8 mouse cellular contexts compared by ENCODE assay signal in genomic region chr11:78956260-78956659, GRCm38 (mm10). TPM values are rescaled to one million over a fixed set of nuclear protein-coding genes. Genes with fewer than 3 reads are reported as not detected.
DNase-seq lines count a peak whose midpoint lies in the region; ATAC-seq and TF ChIP-seq lines count a peak whose summit lies in the region.

No protein-coding gene starts in this region.

- H3K27me3 ChIP-seq in kidney, adult 2 months (replicated peaks; ENCODE audit: control insufficient read depth, insufficient read depth, low read length): no peaks in the 10 kb centered on the region
- peaks cover 34% of the 10 kb centered on the region for H3K27me3 ChIP-seq in kidney, embryonic 15.5 days
- no peaks in the 10 kb centered on the region for H3K27me3 ChIP-seq in limb, embryonic 11.5 days (ENCODE audit: control insufficient read depth, insufficient read depth, low read length)

- H3K4me2 ChIP-seq in kidney, embryonic 15.5 days: no peak overlapping the region
- H3K4me2 ChIP-seq in limb, embryonic 11.5 days (ENCODE audit: low read depth, severe bottlenecking): no peak overlapping the region

- TF ChIP-seq POLR2A in kidney, adult 2 months (IDR thresholded peaks at IDR 0.05; ENCODE audit: low read depth, low read length): no peak
- no peak for TF ChIP-seq POLR2A in bone marrow macrophage, adult 2 months (IDR thresholded peaks at IDR 0.05; ENCODE audit: borderline replicate concordance, low read depth, low read length)
- no peak for TF ChIP-seq POLR2A in embryonic fibroblast, embryonic 13.5 days (IDR thresholded peaks at IDR 0.05; ENCODE audit: low read depth, low read length)

- no peak for ATAC-seq in kidney, embryonic 15.5 days (replicated peaks; ENCODE audit: low FRiP score)
- no peak for ATAC-seq in limb, embryonic 11.5 days (ENCODE audit: insufficient number of reproducible peaks, low FRiP score, low TSS enrichment, low read depth)

- H3K9ac ChIP-seq in kidney, embryonic 15.5 days: no peak overlapping the region
- no peak overlapping the region for H3K9ac ChIP-seq in limb, embryonic 11.5 days (ENCODE audit: low read length)

- no peaks in the 10 kb centered on the region for H3K4me1 ChIP-seq in kidney, adult 2 months (ENCODE audit: control insufficient read depth, insufficient read depth, low read length)
- peaks cover 3% of the 10 kb centered on the region; the same call in 1 of the 2 replicates for H3K4me1 ChIP-seq in kidney, embryonic 15.5 days
- H3K4me1 ChIP-seq in bone marrow macrophage, adult 2 months (ENCODE audit: control insufficient read depth, insufficient read depth, low read length): no peaks in the 10 kb centered on the region
- H3K4me1 ChIP-seq in embryonic fibroblast, embryonic 13.5 days (ENCODE audit: control insufficient read depth, insufficient read depth, low read length): no peaks in the 10 kb centered on the region
- no peaks in the 10 kb centered on the region for H3K4me1 ChIP-seq in limb, embryonic 11.5 days (ENCODE audit: control insufficient read depth, insufficient read depth, low read length)

- no peak overlapping the region for H3K27ac ChIP-seq in kidney, adult 2 months (ENCODE audit: insufficient read depth, low read depth, low read length)
- H3K27ac ChIP-seq in kidney, embryonic 15.5 days: no peak overlapping the region
- no peak overlapping the region for H3K27ac ChIP-seq in bone marrow macrophage, adult 2 months (ENCODE audit: insufficient read depth, low read depth, low read length)
- no peak overlapping the region for H3K27ac ChIP-seq in embryonic fibroblast, embryonic 13.5 days (ENCODE audit: insufficient read depth, low read length)
- no peak overlapping the region for H3K27ac ChIP-seq in limb, embryonic 11.5 days (replicated peaks; ENCODE audit: low read depth, low read length)

- no peaks in the 10 kb centered on the region for H3K36me3 ChIP-seq in kidney, adult 2 months (ENCODE audit: control insufficient read depth, insufficient read depth, low read length)
- H3K36me3 ChIP-seq in kidney, embryonic 15.5 days: no peaks in the 10 kb centered on the region
- no peaks in the 10 kb centered on the region for H3K36me3 ChIP-seq in limb, embryonic 11.5 days (ENCODE audit: control insufficient read depth, insufficient read depth, low read length)

- peak; percentile 86 for TF ChIP-seq CTCF in kidney, adult 2 months (conservative IDR thresholded peaks at IDR 0.05; ENCODE audit: insufficient read depth, insufficient read length, low read depth, low read length)
- TF ChIP-seq CTCF in bone marrow macrophage, adult 2 months (IDR thresholded peaks at IDR 0.05; ENCODE audit: low read depth, low read length): peak; percentile 93
- peak; percentile 74; the same call in 1 of the 2 replicates for TF ChIP-seq CTCF in embryonic fibroblast, embryonic 13.5 days (IDR thresholded peaks at IDR 0.05; ENCODE audit: borderline replicate concordance, insufficient read depth, low read length)

- DNase-seq in kidney, adult 2 months: peak; percentile 78
- DNase-seq in induced T-regulatory cell, adult 2 months (ENCODE audit: low read depth): peak; percentile 85
- peak; percentile 82 for DNase-seq in limb, embryonic 11.5 days (ENCODE audit: low spot score)
- DNase-seq in retina, adult 2 months (ENCODE audit: low read depth, low spot score): peak; percentile 66
- DNase-seq in thymus, postnatal 25 days: peak; percentile 84

- 10% methylated on average over 7 of the region's 7 CpGs for WGBS in kidney, adult 2 months
- WGBS in kidney, embryonic 15.5 days: 8% methylated on average over 7 of the region's 7 CpGs
- WGBS in limb, embryonic 11.5 days: 11% methylated on average over 7 of the region's 7 CpGs

- no peaks in the 10 kb centered on the region for H3K9me3 ChIP-seq in kidney, embryonic 15.5 days (replicated peaks)
- no peaks in the 10 kb centered on the region for H3K9me3 ChIP-seq in limb, embryonic 11.5 days (ENCODE audit: control insufficient read depth, low read length)

- no peak overlapping the region for H3K4me3 ChIP-seq in kidney, adult 2 months (ENCODE audit: insufficient read depth, low read depth, low read length)
- H3K4me3 ChIP-seq in kidney, embryonic 15.5 days (replicated peaks): no peak overlapping the region
- no peak overlapping the region for H3K4me3 ChIP-seq in bone marrow macrophage, adult 2 months (ENCODE audit: insufficient read depth, low read length)
- H3K4me3 ChIP-seq in embryonic fibroblast, embryonic 13.5 days (ENCODE audit: insufficient read depth, low read length): no peak overlapping the region
- H3K4me3 ChIP-seq in limb, embryonic 11.5 days (ENCODE audit: low read depth, low read length): no peak overlapping the region

RNA-seq across cellular contexts. Expression of gene Lgals9, which starts 28.5 kb away (rescaled TPM):
- 55.3 and 63.4 TPM in 2 replicates for polyA plus RNA-seq in kidney, adult 2 months (2012; rRNA removed)
- 40.5 and 49.9 TPM in 2 replicates for polyA plus RNA-seq in kidney, embryonic 15.5 days (2015; fragmentation: Nextera tagmentation; extraction: Ambion mirVana)
- 114 and 145 TPM in 2 replicates for polyA plus RNA-seq in bone marrow macrophage, adult 2 months (2012; ENCODE audit: insufficient read depth, insufficient read length, missing spikeins)
- 59.6 and 71.3 TPM in 2 replicates for polyA plus RNA-seq in embryonic fibroblast, embryonic 13.5 days (2011; ENCODE audit: insufficient read length, low read depth, missing spikeins)
- polyA plus RNA-seq in limb, embryonic 11.5 days (2014; fragmentation: Nextera tagmentation; extraction: Ambion mirVana): 2.7 and 2.9 TPM in 2 replicates

RNA-seq across cellular contexts. Expression of gene Nos2, which starts 35.7 kb away (rescaled TPM):
- polyA plus RNA-seq in kidney, adult 2 months (2012; rRNA removed): 1.5 TPM in 2 replicates
- polyA plus RNA-seq in kidney, embryonic 15.5 days (2015; fragmentation: Nextera tagmentation; extraction: Ambion mirVana): 2.0 and 2.6 TPM in 2 replicates
- not detected in 2 replicates for polyA plus RNA-seq in bone marrow macrophage, adult 2 months (2012; ENCODE audit: insufficient read depth, insufficient read length, missing spikeins)
- not detected in 2 replicates for polyA plus RNA-seq in embryonic fibroblast, embryonic 13.5 days (2011; ENCODE audit: insufficient read length, low read depth, missing spikeins)
- polyA plus RNA-seq in limb, embryonic 11.5 days (2014; fragmentation: Nextera tagmentation; extraction: Ambion mirVana): 0.92 and 0.95 TPM in 2 replicates

Comparison
In these comparisons a context has a peak if more than half of its experiments do, and no peak if none do; other contexts are left out.
1. RNA of gene Lgals9, which starts 28.5 kb away (polyA plus RNA-seq): 114 to 145 TPM in bone marrow macrophage, adult 2 months, 59.6 to 71.3 TPM in embryonic fibroblast, embryonic 13.5 days, 55.3 to 63.4 TPM in kidney, adult 2 months and 40.5 to 49.9 TPM in kidney, embryonic 15.5 days; 2.7 to 2.9 TPM in limb, embryonic 11.5 days; every median in the first group is over 10 times any median in the second.
2. Peak in every context shown above with its lines, with median percentiles within 50 percentile points of each other: DNase-seq and CTCF ChIP-seq.